Mouse (Mus musculus): ENCODE measurements around the gene Cdk5r2. TPM values are rescaled to one million over a fixed set of nuclear protein-coding genes. Genes with fewer than 3 reads are reported as not detected.
"Not testable (repeated sequence)": the region's sequence is repeated elsewhere in the genome, so short reads cannot be mapped to it uniquely, and the experiment has no call there.

Cdk5r2 gene
- 1.3 and 2.2 TPM in 2 replicates for polyA plus RNA-seq (2016; fragmentation: Nextera tagmentation; extraction: Ambion mirVana)

DNA sequence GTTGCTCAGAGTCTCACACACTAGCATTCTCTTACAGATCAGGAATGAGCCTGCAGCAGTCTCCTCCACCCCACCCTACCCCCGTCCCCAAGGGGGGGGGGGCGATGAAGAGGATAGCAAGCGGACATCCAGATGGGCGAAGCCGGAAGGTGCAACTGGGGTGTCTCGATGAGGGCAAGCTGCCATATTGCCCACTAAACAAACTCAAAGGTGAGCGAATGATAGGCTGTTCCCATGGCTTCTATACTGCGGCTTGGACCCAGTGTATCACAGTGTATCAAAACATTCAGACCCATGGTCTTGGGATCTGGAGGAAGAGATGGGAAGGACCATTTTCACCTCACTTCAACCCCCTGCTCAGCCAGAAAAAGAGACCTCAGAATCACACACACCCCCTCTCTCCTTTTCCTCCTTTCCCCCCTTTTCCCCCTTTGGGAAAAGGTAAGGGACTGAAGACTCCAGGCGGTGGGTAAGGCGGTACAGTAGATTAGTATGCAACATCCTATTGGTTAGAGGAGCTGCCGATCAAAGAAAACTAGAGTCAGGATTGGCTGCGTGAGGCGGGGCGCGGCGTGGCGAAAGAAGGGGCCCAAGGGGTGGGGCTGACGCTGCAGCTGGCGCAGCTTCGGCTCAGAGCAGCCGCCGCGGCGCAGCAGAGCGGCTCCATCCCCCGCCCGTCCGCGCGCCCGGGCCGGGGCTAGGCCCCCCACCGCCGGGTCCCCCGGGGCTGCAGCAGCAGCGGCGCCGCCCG is at the start of gene Cdk5r2:
Gene Cdk5r2 (plus strand): TSS at position 629 of the 751 bp plus-strand sequence.
- Histone ChIP-seq H3K27me3 (ENCODE audit: low read depth, poor library complexity, severe bottlenecking) (peaks cover 97% of the 10 kb centered on the region), H3K4me3 (peak within 1 kb of the TSS; percentile 85), H3K9me3 (replicated peaks) (no peaks in the 10 kb centered on the region), H3K27ac (replicated peaks) (peak within 1 kb of the TSS; percentile 94), H3K36me3 (no peaks in the 10 kb centered on the region), H3K4me1 (peaks cover 99% of the 10 kb centered on the region)
- 2% methylated on average over 39 of the region's 39 CpGs for WGBS
- peak; percentile 93 for DNase-seq (ENCODE audit: low spot score)

DNA sequence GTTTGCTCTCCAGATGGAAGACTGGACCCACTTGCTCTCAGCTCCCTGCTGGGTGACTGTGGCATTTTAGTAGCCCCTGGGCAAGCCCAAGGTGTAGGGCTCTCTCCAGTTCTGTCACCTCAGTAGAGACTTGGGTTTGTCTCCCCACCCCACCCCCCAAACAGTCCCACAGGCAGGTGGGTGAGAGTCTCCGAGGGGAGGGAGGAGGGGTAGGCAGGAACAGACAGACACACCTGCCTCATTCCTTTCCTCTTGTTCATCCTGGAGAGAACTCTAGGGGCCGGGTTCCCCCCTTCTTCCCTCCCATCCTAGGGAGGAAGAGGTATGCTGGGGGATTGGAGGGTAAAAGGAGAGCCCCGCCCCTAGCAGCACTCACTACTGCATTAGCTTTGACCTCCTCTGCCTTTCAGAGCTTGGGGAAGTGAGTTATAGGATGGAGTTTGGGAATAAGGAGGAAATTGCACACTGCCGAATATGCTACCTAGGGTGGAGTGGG is 49.3 kb upstream of the Cdk5r2 start:
- Histone ChIP-seq H3K36me3 (no peaks in the 10 kb centered on the region), H3K9me3 (replicated peaks) (no peaks in the 10 kb centered on the region), H3K4me1 (peaks cover 78% of the 10 kb centered on the region), H3K4me3 (no peak overlapping the region), H3K27me3 (ENCODE audit: low read depth, poor library complexity, severe bottlenecking) (peaks cover 100% of the 10 kb centered on the region), H3K27ac (replicated peaks) (no peak overlapping the region)
- no peak for DNase-seq (ENCODE audit: low spot score)
- WGBS: 10% methylated on average over 4 of the region's 4 CpGs

DNA sequence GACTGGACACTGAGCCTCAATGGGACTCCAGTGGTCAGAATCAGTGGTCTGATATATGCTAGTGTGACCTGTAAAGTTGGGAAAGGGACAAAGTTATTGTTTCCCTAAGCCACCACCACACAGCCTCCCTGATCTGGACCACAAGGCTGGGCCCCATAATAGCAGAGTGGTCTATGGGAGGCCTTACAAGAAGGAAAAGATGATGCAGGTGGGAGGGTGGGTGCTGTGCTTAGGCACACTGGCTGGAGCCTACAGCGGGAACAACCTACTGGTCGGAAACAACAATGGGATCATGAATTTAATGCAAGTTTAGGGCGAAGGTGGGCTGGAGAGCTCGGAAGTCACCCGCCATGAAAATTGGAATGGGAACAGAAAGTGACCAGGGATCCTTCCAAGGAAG is 48.9 kb upstream of the Cdk5r2 start:
- Histone ChIP-seq H3K36me3 (no peaks in the 10 kb centered on the region), H3K9me3 (replicated peaks) (no peaks in the 10 kb centered on the region), H3K27ac (replicated peaks) (no peak overlapping the region), H3K4me3 (peak overlapping the region; percentile 52; the same call in 1 of the 2 replicates), H3K4me1 (peaks cover 76% of the 10 kb centered on the region), H3K27me3 (ENCODE audit: low read depth, poor library complexity, severe bottlenecking) (peaks cover 100% of the 10 kb centered on the region)
- 9% methylated on average over 5 of the region's 5 CpGs for WGBS
- peak; percentile 17 for DNase-seq (ENCODE audit: low spot score)

DNA sequence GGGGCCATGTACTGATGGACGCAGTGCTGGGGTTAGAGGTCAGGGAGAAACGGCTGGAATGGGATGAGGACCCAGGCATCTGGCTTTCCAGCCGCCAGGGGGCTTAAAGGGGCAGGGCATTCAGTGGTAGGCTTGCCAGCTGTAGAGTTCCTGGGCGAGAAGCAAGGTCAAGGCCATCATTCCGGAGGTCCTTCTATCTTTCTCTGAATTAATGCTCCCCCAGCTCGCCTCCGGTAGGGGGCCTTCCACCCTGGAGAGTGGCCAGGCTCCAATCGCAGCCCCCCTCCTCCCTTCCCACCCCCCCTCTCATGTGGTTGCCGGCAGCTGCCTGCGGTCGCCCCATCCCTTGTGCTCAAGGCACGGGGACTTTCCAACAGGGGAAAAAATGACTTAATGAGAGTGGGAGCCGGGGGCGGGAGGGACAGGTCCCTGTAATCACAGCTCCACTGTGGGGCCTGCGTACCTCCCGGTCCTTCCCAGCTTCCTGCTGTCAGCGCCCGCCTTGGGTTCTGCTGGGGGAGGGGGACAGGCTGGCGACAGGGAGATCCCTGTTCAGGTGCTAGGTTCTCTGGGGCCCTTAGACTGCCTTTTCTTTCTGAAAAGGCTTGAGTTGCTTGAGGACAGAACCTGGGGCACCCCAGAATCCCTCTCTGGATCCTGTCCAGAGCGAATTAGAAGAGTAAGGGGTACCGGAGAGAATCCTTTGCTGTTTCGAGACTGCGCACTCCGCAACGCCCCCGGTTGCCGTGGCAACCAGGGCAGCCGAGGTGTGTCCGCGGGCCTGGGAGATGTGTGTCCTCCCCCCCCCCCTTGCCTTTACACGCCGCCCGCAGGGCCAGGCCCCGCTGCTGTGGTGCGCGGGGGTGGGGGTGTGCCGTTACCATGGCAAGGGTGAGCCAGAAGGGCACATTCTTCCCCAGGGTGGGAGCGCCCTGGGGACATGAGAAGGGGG is 48.1 kb upstream of the Cdk5r2 start:
- H3K9me3 ChIP-seq (replicated peaks): no peaks in the 10 kb centered on the region
- no peaks in the 10 kb centered on the region for H3K36me3 ChIP-seq
- H3K4me3 ChIP-seq: peak overlapping the region; percentile 52
- under 1% methylated on average over 38 of the region's 38 CpGs for WGBS
- peaks cover 74% of the 10 kb centered on the region for H3K4me1 ChIP-seq
- H3K27ac ChIP-seq (replicated peaks): peak overlapping the region; percentile 70
- DNase-seq (ENCODE audit: low spot score): peak; percentile 80
- H3K27me3 ChIP-seq (ENCODE audit: low read depth, poor library complexity, severe bottlenecking): peaks cover 100% of the 10 kb centered on the region

DNA sequence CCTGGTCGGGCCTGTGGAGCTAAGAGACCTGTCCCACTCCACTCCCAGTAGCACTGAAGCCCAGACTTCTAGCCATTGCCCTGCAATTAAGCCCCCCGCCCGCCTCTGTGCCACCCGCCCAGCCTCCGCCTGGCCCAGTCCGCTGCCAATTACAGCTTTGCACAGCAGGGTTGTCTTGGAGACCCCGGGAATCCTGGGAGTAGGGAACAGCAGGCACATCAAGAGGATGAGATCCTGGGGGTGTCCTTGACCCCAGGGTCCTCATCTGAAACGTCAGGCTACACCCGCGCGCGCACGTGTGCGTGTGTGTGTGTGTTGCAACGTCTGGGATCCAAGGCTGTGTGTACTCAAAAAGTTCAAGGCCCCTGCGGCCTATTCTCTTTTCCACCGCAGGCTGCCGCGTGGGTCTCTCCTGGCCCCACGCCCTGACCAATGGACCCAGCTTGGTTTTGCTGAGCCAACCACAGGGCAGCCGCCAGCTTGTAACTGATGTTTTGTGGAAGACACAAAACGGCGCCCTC is 47.1 kb upstream of the Cdk5r2 start:
- no peaks in the 10 kb centered on the region for H3K9me3 ChIP-seq (replicated peaks)
- peaks cover 72% of the 10 kb centered on the region for H3K4me1 ChIP-seq
- 1% methylated on average over 23 of the region's 23 CpGs for WGBS
- peak overlapping the region; percentile 70 for H3K27ac ChIP-seq (replicated peaks)
- DNase-seq (ENCODE audit: low spot score): no peak
- no peaks in the 10 kb centered on the region for H3K36me3 ChIP-seq
- H3K4me3 ChIP-seq: peak overlapping the region; percentile 52
- H3K27me3 ChIP-seq (ENCODE audit: low read depth, poor library complexity, severe bottlenecking): peaks cover 100% of the 10 kb centered on the region

DNA sequence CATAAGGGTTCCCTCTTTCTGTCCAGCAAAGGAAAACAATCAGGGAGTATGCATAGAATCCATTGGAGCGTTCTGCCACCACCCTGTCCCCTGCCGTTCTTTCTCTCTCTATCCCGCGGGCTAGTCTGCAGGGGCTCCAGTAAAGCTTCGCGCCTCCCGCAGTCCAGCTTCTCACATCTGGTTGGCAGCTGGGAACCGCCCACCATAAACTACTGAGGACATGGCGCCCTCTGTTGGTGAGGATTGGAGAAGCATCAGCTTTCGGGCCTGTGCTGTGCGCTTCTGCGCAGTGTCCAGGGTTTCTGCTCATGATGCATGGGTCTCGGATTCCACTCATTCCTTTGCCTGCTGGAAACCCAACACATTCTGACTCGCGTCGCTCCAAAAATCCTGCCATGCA is 46.7 kb upstream of the Cdk5r2 start:
- no peaks in the 10 kb centered on the region for H3K9me3 ChIP-seq (replicated peaks)
- WGBS: 0% methylated on average over 16 of the region's 16 CpGs

DNA sequence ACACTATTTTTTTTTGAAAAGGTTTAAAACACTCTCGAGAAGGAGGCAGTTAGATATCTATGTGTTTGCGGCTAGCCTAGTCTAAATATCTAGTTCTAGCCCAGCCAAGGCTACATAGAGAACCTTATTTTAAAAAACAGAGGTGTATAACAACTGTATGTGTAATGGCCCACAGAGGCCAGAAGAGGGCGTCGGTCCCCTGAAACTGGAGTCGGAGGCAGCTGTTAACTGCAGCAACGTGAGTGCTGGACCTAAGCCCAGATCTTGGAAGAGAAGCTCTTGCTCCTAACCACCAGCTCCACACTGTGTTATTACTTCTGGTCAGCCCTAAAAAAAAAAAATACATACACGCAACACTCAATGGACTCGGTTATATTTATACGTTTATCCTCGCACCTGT is 45.7 kb upstream of the Cdk5r2 start:
- no peaks in the 10 kb centered on the region for H3K9me3 ChIP-seq (replicated peaks)
- H3K27ac ChIP-seq (replicated peaks): no peak overlapping the region
- DNase-seq (ENCODE audit: low spot score): no peak
- peaks cover 58% of the 10 kb centered on the region for H3K4me1 ChIP-seq
- H3K4me3 ChIP-seq: no peak overlapping the region
- peaks cover 99% of the 10 kb centered on the region for H3K27me3 ChIP-seq (ENCODE audit: low read depth, poor library complexity, severe bottlenecking)
- H3K36me3 ChIP-seq: no peaks in the 10 kb centered on the region
- 62% methylated on average over 10 of the region's 10 CpGs for WGBS

More for the DNA sequence above, 46.7 kb upstream of the Cdk5r2 start:
- Histone ChIP-seq H3K27me3 (ENCODE audit: low read depth, poor library complexity, severe bottlenecking) (peaks cover 100% of the 10 kb centered on the region), H3K4me3 (peak overlapping the region; percentile 52), H3K4me1 (peaks cover 67% of the 10 kb centered on the region), H3K36me3 (no peaks in the 10 kb centered on the region), H3K27ac (replicated peaks) (peak overlapping the region; percentile 70)
- DNase-seq (ENCODE audit: low spot score): peak; percentile 94

DNA sequence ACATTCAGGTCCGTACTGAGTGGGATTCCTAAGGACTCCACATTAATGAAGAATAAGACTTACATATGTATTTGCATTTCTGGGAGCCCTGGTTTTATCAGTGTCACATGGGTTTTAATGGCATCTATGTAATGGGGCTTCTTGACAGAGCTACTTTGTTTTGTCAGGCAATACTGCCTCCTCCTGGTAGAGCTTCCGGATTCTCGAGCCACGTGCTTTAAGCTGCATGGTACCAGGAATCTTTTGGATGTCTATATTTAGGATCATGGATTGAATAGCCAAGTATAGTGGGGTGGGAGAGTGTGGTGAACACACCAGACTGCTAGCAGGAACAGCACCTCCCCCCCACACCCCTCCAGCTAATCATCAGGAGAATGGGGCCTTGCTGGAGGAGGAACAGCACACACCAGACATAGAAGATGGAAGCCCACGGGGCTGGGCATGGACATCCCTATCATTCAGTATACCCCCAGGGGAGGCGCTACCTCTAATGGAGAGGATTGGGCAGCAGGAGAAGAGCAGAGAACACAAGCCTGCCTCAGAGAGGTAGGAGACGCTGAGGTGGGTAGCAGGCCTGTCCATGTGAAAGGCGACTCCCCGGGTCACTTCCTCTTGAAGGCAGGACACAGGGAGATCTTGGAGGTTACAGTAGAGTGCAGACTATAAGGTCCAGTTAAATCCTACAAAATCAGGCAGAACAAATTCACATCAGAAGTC is 39.6 kb upstream of the Cdk5r2 start:
- Histone ChIP-seq H3K9me3 (replicated peaks) (no peaks in the 10 kb centered on the region), H3K27me3 (ENCODE audit: low read depth, poor library complexity, severe bottlenecking) (peaks cover 38% of the 10 kb centered on the region), H3K4me3 (no peak overlapping the region), H3K4me1 (peaks cover 26% of the 10 kb centered on the region), H3K27ac (replicated peaks) (no peak overlapping the region), H3K36me3 (no peaks in the 10 kb centered on the region)
- 73% methylated on average over 9 of the region's 9 CpGs for WGBS
- no peak for DNase-seq (ENCODE audit: low spot score)

DNA sequence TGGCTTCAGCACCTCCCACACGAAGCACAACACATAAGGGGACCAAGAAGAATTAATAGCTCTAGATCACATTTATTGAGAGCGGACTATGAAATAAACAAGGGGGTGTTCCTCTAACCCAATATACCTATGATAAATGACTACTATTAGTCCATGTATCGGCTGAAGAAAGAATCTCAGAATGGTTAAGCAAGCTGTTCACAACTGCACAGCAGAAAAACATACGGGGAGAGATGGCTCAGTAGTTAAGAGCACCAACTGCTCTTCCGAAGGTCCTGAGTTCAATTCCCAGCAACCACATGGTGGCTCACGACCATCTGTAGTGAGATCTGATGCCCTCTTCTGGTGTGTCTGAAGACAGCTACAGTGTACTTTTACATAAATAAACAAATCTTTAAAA is 38.8 kb upstream of the Cdk5r2 start:
- WGBS: 87% methylated on average over 6 of the region's 6 CpGs

DNA sequence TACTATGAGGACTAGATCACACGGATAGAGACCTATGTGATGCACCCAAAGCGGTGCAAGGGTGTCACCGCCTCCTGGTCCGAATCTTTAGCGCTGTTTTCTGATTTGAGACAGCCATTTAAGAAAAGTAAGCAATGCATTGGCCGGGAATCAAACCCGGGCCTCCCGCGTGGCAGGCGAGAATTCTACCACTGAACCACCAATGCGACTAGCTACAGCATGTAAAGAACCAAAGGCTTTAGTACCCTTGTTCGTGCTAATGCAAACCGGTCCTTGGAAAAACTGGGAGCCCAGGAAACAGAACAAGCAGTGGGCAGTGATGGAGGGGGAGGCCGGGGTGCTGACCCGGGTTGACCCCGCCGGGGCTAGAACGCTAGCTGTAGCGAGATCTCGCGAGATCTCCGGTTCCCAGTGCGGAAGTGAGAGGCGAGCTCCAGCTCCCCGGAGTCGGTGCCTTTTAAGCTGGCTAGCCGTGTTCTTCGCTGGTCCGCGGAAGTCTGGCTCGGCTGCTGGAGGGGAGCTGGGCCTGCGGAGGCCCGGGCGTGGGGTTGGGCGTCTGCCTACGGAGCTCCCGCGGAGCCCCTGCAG is 38.0 kb upstream of the Cdk5r2 start:
- no peaks in the 10 kb centered on the region for H3K36me3 ChIP-seq
- WGBS: 7% methylated on average over 38 of the region's 38 CpGs
- peak overlapping the region; percentile 91 for H3K27ac ChIP-seq (replicated peaks)
- H3K4me1 ChIP-seq: peaks cover 21% of the 10 kb centered on the region
- no peaks in the 10 kb centered on the region for H3K9me3 ChIP-seq (replicated peaks)
- H3K4me3 ChIP-seq: peak overlapping the region; percentile 65
- DNase-seq (ENCODE audit: low spot score): peak; percentile 93
- peaks cover 22% of the 10 kb centered on the region for H3K27me3 ChIP-seq (ENCODE audit: low read depth, poor library complexity, severe bottlenecking)

More for the DNA sequence above, 38.8 kb upstream of the Cdk5r2 start:
- H3K4me3 ChIP-seq; H3K36me3 ChIP-seq; H3K27ac ChIP-seq (replicated peaks); H3K9me3 ChIP-seq (replicated peaks); DNase-seq (ENCODE audit: low spot score): not testable (repeated sequence)
- peaks cover 29% of the 10 kb centered on the region for H3K27me3 ChIP-seq (ENCODE audit: low read depth, poor library complexity, severe bottlenecking)
- H3K4me1 ChIP-seq: peaks cover 21% of the 10 kb centered on the region

DNA sequence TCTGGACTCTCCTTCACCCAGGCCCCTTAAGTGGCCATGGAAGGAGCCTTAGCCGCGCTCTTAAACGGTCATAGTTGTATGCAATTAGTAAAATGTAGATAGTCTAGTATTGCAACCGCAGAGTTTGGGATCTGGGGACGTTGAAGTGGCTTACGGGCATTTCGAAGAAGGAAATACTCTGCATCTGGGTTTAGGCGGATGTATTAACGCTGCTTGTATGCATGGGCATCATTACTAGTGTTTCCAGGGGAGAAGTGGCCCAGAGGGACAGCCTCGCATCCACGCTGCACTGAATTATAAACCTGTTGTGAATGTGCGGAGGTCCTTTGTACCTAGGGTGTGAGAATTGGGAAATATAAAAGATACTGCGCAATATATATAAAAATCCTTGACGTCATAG is 37.5 kb upstream of the Cdk5r2 start:
- DNase-seq (ENCODE audit: low spot score): no peak
- 15% methylated on average over 14 of the region's 14 CpGs for WGBS
- Histone ChIP-seq H3K4me3 (peak overlapping the region; percentile 65), H3K27me3 (ENCODE audit: low read depth, poor library complexity, severe bottlenecking) (peaks cover 17% of the 10 kb centered on the region), H3K27ac (replicated peaks) (peak overlapping the region; percentile 91), H3K36me3 (no peaks in the 10 kb centered on the region), H3K9me3 (replicated peaks) (no peaks in the 10 kb centered on the region), H3K4me1 (peaks cover 25% of the 10 kb centered on the region)

DNA sequence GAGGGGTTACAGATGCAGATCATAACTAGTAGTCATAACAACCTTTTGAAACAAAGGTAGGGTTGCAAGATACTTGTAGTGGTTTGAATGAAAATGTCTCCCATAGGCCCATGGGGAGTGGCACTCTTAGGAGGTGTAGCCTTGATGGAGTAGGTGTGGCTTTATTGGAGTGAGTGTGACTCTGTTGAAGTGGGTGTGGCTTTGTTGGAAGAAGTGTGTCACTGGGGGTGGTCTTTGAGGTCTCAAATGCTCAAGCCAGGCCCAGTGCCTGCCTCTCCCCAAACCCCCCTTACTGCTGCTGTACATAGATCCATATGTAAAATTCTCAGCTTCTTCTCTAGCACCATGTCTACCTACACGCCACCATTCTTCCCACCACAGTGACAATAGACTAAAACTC is 36.2 kb upstream of the Cdk5r2 start:
- no peaks in the 10 kb centered on the region for H3K9me3 ChIP-seq (replicated peaks)
- no peaks in the 10 kb centered on the region for H3K36me3 ChIP-seq
- 94% methylated on average over 1 of the region's 1 CpGs for WGBS
- no peak overlapping the region for H3K4me3 ChIP-seq
- no peak overlapping the region for H3K27ac ChIP-seq (replicated peaks)
- H3K4me1 ChIP-seq: peaks cover 31% of the 10 kb centered on the region
- peaks cover 4% of the 10 kb centered on the region; the same call in 1 of the 2 replicates for H3K27me3 ChIP-seq (ENCODE audit: low read depth, poor library complexity, severe bottlenecking)
- no peak for DNase-seq (ENCODE audit: low spot score)

All from midbrain, embryonic 10.5 days (tissue).